Mouse (Mus musculus) 416B (cell line): ENCODE measurements around the gene Vgll4.

ENCODE experiments used
- DNase-seq: peaks from one replicate; pipeline ENCODE4 v3.0.0; 2011; ENCODE audit warnings: low read depth

The Vgll4 gene

GRCm38 (mm10) chr6:114972988-114973387 is 3.2 kb upstream of the Vgll4 start:
- DNase-seq: no peak

- DNase-seq: peak; percentile 9
These were observed 1.1 kb upstream of the Vgll4 start for GRCm38 (mm10) chr6:114970895-114971294.

GRCm38 (mm10) chr6:114970386-114970785 is 592 bp upstream of the Vgll4 start:
- no peak for DNase-seq

GRCm38 (mm10) chr6:114968361-114969212 is 1.2 kb downstream of the Vgll4 start:
- no peak for DNase-seq

GRCm38 (mm10) chr6:114967623-114968022 is 2.2 kb downstream of the Vgll4 start:
- no peak for DNase-seq

- no peak for DNase-seq
These were observed 3.2 kb downstream of the Vgll4 start for GRCm38 (mm10) chr6:114966396-114967154.

GRCm38 (mm10) chr6:114965802-114966201 is 4.0 kb downstream of the Vgll4 start:
- no peak for DNase-seq

- no peak for DNase-seq
These were observed 4.4 kb downstream of the Vgll4 start for GRCm38 (mm10) chr6:114965396-114965795.

GRCm38 (mm10) chr6:114964235-114964634 is 5.6 kb downstream of the Vgll4 start:
- DNase-seq: no peak

- no peak for DNase-seq
These were observed 6.2 kb downstream of the Vgll4 start for GRCm38 (mm10) chr6:114963636-114964035.

GRCm38 (mm10) chr6:114961276-114962068 is 8.3 kb downstream of the Vgll4 start:
- no peak for DNase-seq

GRCm38 (mm10) chr6:114959012-114959398 is 10.8 kb downstream of the Vgll4 start:
- DNase-seq: no peak

GRCm38 (mm10) chr6:114958249-114959011 is 11.4 kb downstream of the Vgll4 start:
- no peak for DNase-seq

GRCm38 (mm10) chr6:114957756-114958155 is 12.0 kb downstream of the Vgll4 start:
- DNase-seq: no peak

GRCm38 (mm10) chr6:114954496-114954895 is 15.3 kb downstream of the Vgll4 start:
- DNase-seq: peak; percentile 42

GRCm38 (mm10) chr6:114953601-114954000 is 16.2 kb downstream of the Vgll4 start:
- DNase-seq: no peak

- no peak for DNase-seq
These were observed 17.4 kb downstream of the Vgll4 start for GRCm38 (mm10) chr6:114952356-114952755.

GRCm38 (mm10) chr6:114944456-114945438 is 25.0 kb downstream of the Vgll4 start:
- no peak for DNase-seq

GRCm38 (mm10) chr6:114941201-114941849 is 28.5 kb downstream of the Vgll4 start:
- no peak for DNase-seq

- DNase-seq: no peak
These were observed 30.1 kb downstream of the Vgll4 start for GRCm38 (mm10) chr6:114939666-114940065.
